Mouse (Mus musculus): ENCODE measurements around the gene Zfp62. TPM values are rescaled to one million over a fixed set of nuclear protein-coding genes. Genes with fewer than 3 reads are reported as not detected.

Zfp62 gene
- polyA plus RNA-seq, 1 experiment = 2.4 TPM

GRCm38 (mm10) chr11:49235459-49236207, 32.5 kb downstream of the Zfp62 start:
- 48% methylated on average over 3 of the region's 3 CpGs for WGBS
- Histone ChIP-seq H3K27me3 (ENCODE audit: control insufficient read depth, insufficient read depth, low read length) (no peaks in the 10 kb centered on the region), H3K27ac (ENCODE audit: insufficient read depth, low read length) (no peak overlapping the region), H3K4me1 (ENCODE audit: control insufficient read depth, insufficient read depth, insufficient read length) (0 out of 2 replicates have a peak, but pooled peaks cover 3% of the 10 kb centered on the region), H3K4me3 (ENCODE audit: extremely low read depth, insufficient read depth, insufficient read length) (no peak overlapping the region), H3K36me3 (ENCODE audit: control insufficient read depth, insufficient read depth, low read length) (no peaks in the 10 kb centered on the region)
- no peak for DNase-seq (ENCODE audit: low read depth in 1 of 2, low spot score in 2 of 2)
- TF ChIP-seq CTCF (IDR thresholded peaks at IDR 0.05; ENCODE audit: extremely low read depth, insufficient read depth, insufficient read length, insufficient replicate concordance) = no peak
- TF ChIP-seq POLR2A (IDR thresholded peaks at IDR 0.05; ENCODE audit: low read depth, low read length) = no peak

- Histone ChIP-seq H3K36me3 (ENCODE audit: control insufficient read depth, insufficient read depth, low read length) (no peaks in the 10 kb centered on the region), H3K27ac (ENCODE audit: insufficient read depth, low read length) (no peak overlapping the region; the same call in 1 of the 2 replicates), H3K4me1 (ENCODE audit: control insufficient read depth, insufficient read depth, insufficient read length) (peaks cover 6% of the 10 kb centered on the region; the same call in 1 of the 2 replicates), H3K4me3 (ENCODE audit: extremely low read depth, insufficient read depth, insufficient read length) (no peak overlapping the region), H3K27me3 (ENCODE audit: control insufficient read depth, insufficient read depth, low read length) (no peaks in the 10 kb centered on the region)
- DNase-seq (ENCODE audit: low read depth in 1 of 2, low spot score in 2 of 2) = no peak
- no peak for TF ChIP-seq POLR2A (IDR thresholded peaks at IDR 0.05; ENCODE audit: low read depth, low read length)
- no peak for TF ChIP-seq CTCF (IDR thresholded peaks at IDR 0.05; ENCODE audit: extremely low read depth, insufficient read depth, insufficient read length, insufficient replicate concordance)
- 91% methylated on average over 1 of the region's 1 CpGs for WGBS
These were observed 33.8 kb downstream of the Zfp62 start for GRCm38 (mm10) chr11:49236891-49237290.

- DNase-seq (ENCODE audit: low read depth in 1 of 2, low spot score in 2 of 2) = no peak
- no peak overlapping the region for H3K4me3 ChIP-seq (ENCODE audit: extremely low read depth, insufficient read depth, insufficient read length)
- 39% methylated on average over 2 of the region's 2 CpGs for WGBS
- TF ChIP-seq POLR2A (IDR thresholded peaks at IDR 0.05; ENCODE audit: low read depth, low read length) = no peak
- TF ChIP-seq CTCF (IDR thresholded peaks at IDR 0.05; ENCODE audit: extremely low read depth, insufficient read depth, insufficient read length, insufficient replicate concordance) = no peak
- H3K27me3 ChIP-seq (ENCODE audit: control insufficient read depth, insufficient read depth, low read length) = no peaks in the 10 kb centered on the region
- H3K36me3 ChIP-seq (ENCODE audit: control insufficient read depth, insufficient read depth, low read length) = no peaks in the 10 kb centered on the region
- peak overlapping the region; percentile 62; the same call in 1 of the 2 replicates for H3K27ac ChIP-seq (ENCODE audit: insufficient read depth, low read length)
- H3K4me1 ChIP-seq (ENCODE audit: control insufficient read depth, insufficient read depth, insufficient read length) = peaks cover 9% of the 10 kb centered on the region; the same call in 1 of the 2 replicates
These were observed 34.4 kb downstream of the Zfp62 start for GRCm38 (mm10) chr11:49237532-49237931.

GRCm38 (mm10) chr11:49240310-49240709, 37.2 kb downstream of the Zfp62 start:
- H3K4me1 ChIP-seq (ENCODE audit: control insufficient read depth, insufficient read depth, insufficient read length) = peaks cover 12% of the 10 kb centered on the region
- no peak overlapping the region for H3K27ac ChIP-seq (ENCODE audit: insufficient read depth, low read length)
- 73% methylated on average over 1 of the region's 1 CpGs for WGBS
- no peaks in the 10 kb centered on the region for H3K27me3 ChIP-seq (ENCODE audit: control insufficient read depth, insufficient read depth, low read length)
- DNase-seq (ENCODE audit: low read depth in 1 of 2, low spot score in 2 of 2) = no peak
- TF ChIP-seq CTCF (IDR thresholded peaks at IDR 0.05; ENCODE audit: extremely low read depth, insufficient read depth, insufficient read length, insufficient replicate concordance) (no peak), POLR2A (IDR thresholded peaks at IDR 0.05; ENCODE audit: low read depth, low read length) (no peak)
- no peaks in the 10 kb centered on the region for H3K36me3 ChIP-seq (ENCODE audit: control insufficient read depth, insufficient read depth, low read length)
- H3K4me3 ChIP-seq (ENCODE audit: extremely low read depth, insufficient read depth, insufficient read length) = no peak overlapping the region

- no peak for DNase-seq (ENCODE audit: low read depth in 1 of 2, low spot score in 2 of 2)
- TF ChIP-seq CTCF (IDR thresholded peaks at IDR 0.05; ENCODE audit: extremely low read depth, insufficient read depth, insufficient read length, insufficient replicate concordance) = no peak
- no peak for TF ChIP-seq POLR2A (IDR thresholded peaks at IDR 0.05; ENCODE audit: low read depth, low read length)
- Histone ChIP-seq H3K36me3 (ENCODE audit: control insufficient read depth, insufficient read depth, low read length) (no peaks in the 10 kb centered on the region), H3K4me1 (ENCODE audit: control insufficient read depth, insufficient read depth, insufficient read length) (peaks cover 18% of the 10 kb centered on the region), H3K27ac (ENCODE audit: insufficient read depth, low read length) (no peak overlapping the region; the same call in 1 of the 2 replicates), H3K27me3 (ENCODE audit: control insufficient read depth, insufficient read depth, low read length) (no peaks in the 10 kb centered on the region), H3K4me3 (ENCODE audit: extremely low read depth, insufficient read depth, insufficient read length) (no peak overlapping the region)
- WGBS = 28% methylated on average over 4 of the region's 4 CpGs
These were observed 37.8 kb downstream of the Zfp62 start for GRCm38 (mm10) chr11:49240874-49241273.

GRCm38 (mm10) chr11:49241471-49241870, 38.4 kb downstream of the Zfp62 start:
- Histone ChIP-seq H3K27me3 (ENCODE audit: control insufficient read depth, insufficient read depth, low read length) (no peaks in the 10 kb centered on the region), H3K4me3 (ENCODE audit: extremely low read depth, insufficient read depth, insufficient read length) (no peak overlapping the region), H3K27ac (ENCODE audit: insufficient read depth, low read length) (peak overlapping the region; percentile 20; the same call in 1 of the 2 replicates), H3K4me1 (ENCODE audit: control insufficient read depth, insufficient read depth, insufficient read length) (peaks cover 20% of the 10 kb centered on the region), H3K36me3 (ENCODE audit: control insufficient read depth, insufficient read depth, low read length) (no peaks in the 10 kb centered on the region)
- TF ChIP-seq POLR2A (IDR thresholded peaks at IDR 0.05; ENCODE audit: low read depth, low read length) = no peak
- no peak for TF ChIP-seq CTCF (IDR thresholded peaks at IDR 0.05; ENCODE audit: extremely low read depth, insufficient read depth, insufficient read length, insufficient replicate concordance)
- 0% methylated on average over 1 of the region's 1 CpGs for WGBS
- no peak for DNase-seq (ENCODE audit: low read depth in 1 of 2, low spot score in 2 of 2)

Data from spleen, adult 2 months (tissue).